Mouse (Mus musculus) thymus, adult 2 months (tissue): ENCODE data around the gene Tmem132c. TPM values are rescaled to one million over a fixed set of nuclear protein-coding genes. Genes with fewer than 3 reads are reported as not detected.

Experiments
- DNase-seq: peaks from one replicate; pipeline ENCODE4 v3.0.0; 2021
- H3K27ac ChIP-seq: fragments of 200-500 bp; 2 replicates; pipeline ENCODE4 v1.5.1; 2012; ENCODE audit warnings: low read length, control low read depth; ENCODE audit not compliant: control insufficient read depth, insufficient read depth
- H3K27me3 ChIP-seq: fragments of 200-500 bp; 2 replicates; pipeline ENCODE4 v1.6.1; 2012; ENCODE audit warnings: mild to moderate bottlenecking, low read length, moderate library complexity, mixed read lengths; ENCODE audit not compliant: control insufficient read depth, insufficient read depth
- H3K36me3 ChIP-seq: fragments of 200-500 bp; 2 replicates; pipeline ENCODE4 v1.6.1; 2012; ENCODE audit warnings: mild to moderate bottlenecking, low read length, moderate library complexity; ENCODE audit not compliant: control insufficient read depth, insufficient read depth
- H3K4me1 ChIP-seq: fragments of 200-500 bp; replicated peaks from 2 replicates; pipeline ENCODE4 v1.6.1; 2012; ENCODE audit warnings: low read length; ENCODE audit not compliant: control insufficient read depth, insufficient read depth
- H3K4me3 ChIP-seq: fragments of 200-500 bp; 2 replicates; pipeline ENCODE4 v1.5.1; 2012; ENCODE audit warnings: mild to moderate bottlenecking, low read length, control low read depth, moderate library complexity; ENCODE audit not compliant: control insufficient read depth, insufficient read depth
- CTCF ChIP-seq: fragments of 200-500 bp; IDR thresholded peaks from 2 replicates; pipeline ENCODE4 v1.5.1; 2012; ENCODE audit warnings: mild to moderate bottlenecking, control low read depth, low read length, moderate library complexity, borderline replicate concordance; ENCODE audit not compliant: control insufficient read depth, poor library complexity, insufficient read depth; ENCODE audit errors: extremely low read depth
- POLR2A ChIP-seq: fragments of 200-500 bp; IDR thresholded peaks from 2 replicates; pipeline ENCODE4 v1.6.1; 2012; ENCODE audit warnings: mild to moderate bottlenecking, low read length, control low read depth, moderate library complexity; ENCODE audit not compliant: control insufficient read depth, poor library complexity, insufficient read depth; ENCODE audit errors: extremely low read depth
- WGBS: fragments of 180-500 bp; shearing (Covaris S2); methylation state at CpG from one replicate; pipeline ENCODE4 v1.1.7; 2018; 5-methylcytosine and 5-hydroxymethylcytosine counted together
- polyA plus RNA-seq: library from polyadenylated mRNA; depleted of rRNA; stranded (reverse); fragments of >200 nt; gene quantifications from 2 replicates; pipeline ENCODE4 v1.2.3, GENCODE M21; 2012

The Tmem132c gene
- polyA plus RNA-seq, 1 experiment = 1.5 TPM

DNA sequence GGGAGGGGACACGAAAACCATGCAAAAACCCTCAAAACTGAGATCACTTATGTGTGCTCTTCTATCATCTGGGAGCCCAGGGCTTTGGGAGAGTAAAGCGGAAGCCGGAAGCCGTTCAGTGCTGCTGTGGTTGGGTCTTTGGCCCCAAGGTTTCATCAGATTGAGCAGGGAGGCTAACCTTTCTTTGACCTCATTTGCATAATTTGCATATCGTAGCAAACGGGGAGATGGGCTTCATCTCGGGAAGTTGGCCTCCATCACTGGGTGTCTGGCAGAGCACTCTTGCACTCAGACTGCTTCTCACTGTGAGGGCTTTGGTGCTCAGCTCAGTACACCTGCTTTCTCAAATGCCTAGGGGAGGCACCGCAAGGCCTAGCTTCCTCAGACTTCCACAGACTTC, 119.5 kb downstream of the Tmem132c start:
- Histone ChIP-seq H3K4me3 (no peak overlapping the region), H3K27me3 (no peaks in the 10 kb centered on the region), H3K4me1 (no peaks in the 10 kb centered on the region), H3K27ac (no peak overlapping the region), H3K36me3 (no peaks in the 10 kb centered on the region)
- TF ChIP-seq CTCF = no peak
- TF ChIP-seq POLR2A = no peak
- DNase-seq = no peak
- WGBS = 71% methylated on average over 8 of the region's 8 CpGs

DNA sequence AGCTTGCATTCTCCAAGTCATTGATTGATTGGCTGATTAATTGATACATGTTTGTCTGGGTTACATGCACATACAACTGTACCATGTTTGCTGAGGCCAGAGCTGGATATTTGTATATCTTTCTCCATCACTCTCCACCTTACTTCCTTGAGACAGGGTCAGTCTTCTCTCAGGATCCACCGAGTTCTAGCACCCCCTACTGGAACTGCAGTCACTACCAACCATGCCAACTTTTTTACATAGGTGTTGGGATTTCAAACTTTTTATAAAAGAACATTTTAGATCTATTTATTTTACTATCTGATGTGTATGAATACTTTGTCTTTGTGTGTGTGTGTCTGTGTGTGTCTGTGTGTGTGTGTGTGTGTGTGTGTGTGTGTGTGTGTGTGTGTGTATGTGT, 123.5 kb downstream of the Tmem132c start:
- no peak overlapping the region for H3K4me3 ChIP-seq
- H3K4me1 ChIP-seq = no peaks in the 10 kb centered on the region
- no peaks in the 10 kb centered on the region for H3K27me3 ChIP-seq
- DNase-seq = no peak
- WGBS = 28% methylated on average over 1 of the region's 1 CpGs
- H3K36me3 ChIP-seq = no peaks in the 10 kb centered on the region
- H3K27ac ChIP-seq = no peak overlapping the region
- no peak for TF ChIP-seq CTCF
- no peak for TF ChIP-seq POLR2A

DNA sequence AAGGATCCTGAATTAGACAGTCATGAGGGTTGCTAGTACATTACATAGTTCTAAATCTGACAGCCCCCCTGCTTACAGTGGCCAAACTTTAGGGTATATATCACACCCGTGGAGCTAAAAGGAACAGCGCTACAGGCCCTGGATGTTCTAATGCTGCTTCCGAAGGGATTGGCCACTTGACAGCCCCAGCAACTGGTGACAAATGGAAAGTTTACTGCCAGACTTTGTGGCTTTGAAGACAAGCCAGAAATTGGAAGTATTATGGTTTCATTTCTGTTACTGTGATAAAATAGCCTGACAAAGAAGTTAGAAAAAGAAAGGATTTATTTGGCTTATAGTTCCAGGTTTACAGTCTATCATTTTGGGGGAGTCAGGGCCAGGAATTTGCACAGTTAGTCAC, 126.6 kb downstream of the Tmem132c start:
- H3K27ac ChIP-seq = no peak overlapping the region
- DNase-seq = no peak
- no peak for TF ChIP-seq POLR2A
- no peak for TF ChIP-seq CTCF
- H3K4me3 ChIP-seq = no peak overlapping the region
- H3K36me3 ChIP-seq = no peaks in the 10 kb centered on the region
- H3K4me1 ChIP-seq = no peaks in the 10 kb centered on the region
- WGBS = 93% methylated on average over 3 of the region's 3 CpGs
- no peaks in the 10 kb centered on the region for H3K27me3 ChIP-seq

DNA sequence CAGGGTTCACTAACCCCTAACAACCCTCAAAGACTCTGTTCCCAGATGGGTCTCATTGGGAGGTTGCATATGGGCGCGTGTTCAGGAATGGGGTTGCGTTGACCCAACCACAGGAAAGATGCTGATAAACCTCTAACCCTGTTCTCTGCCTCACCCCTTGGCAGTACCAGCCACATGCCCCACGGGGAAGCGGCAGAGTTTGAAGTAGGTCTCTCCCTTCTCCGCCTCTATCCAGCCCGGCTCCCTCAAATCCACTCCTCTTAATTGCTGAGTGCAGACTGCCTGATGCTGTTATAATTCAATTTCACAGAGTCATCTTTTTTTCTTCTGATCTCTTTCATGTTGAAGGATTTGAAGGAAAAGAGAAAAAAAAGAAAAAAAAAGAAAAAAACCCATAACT, 128.2 kb downstream of the Tmem132c start:
- H3K27ac ChIP-seq = no peak overlapping the region
- 58% methylated on average over 7 of the region's 7 CpGs for WGBS
- no peak for DNase-seq
- H3K27me3 ChIP-seq = no peaks in the 10 kb centered on the region
- no peak overlapping the region for H3K4me3 ChIP-seq
- H3K4me1 ChIP-seq = no peaks in the 10 kb centered on the region
- no peak for TF ChIP-seq CTCF
- no peaks in the 10 kb centered on the region for H3K36me3 ChIP-seq

DNA sequence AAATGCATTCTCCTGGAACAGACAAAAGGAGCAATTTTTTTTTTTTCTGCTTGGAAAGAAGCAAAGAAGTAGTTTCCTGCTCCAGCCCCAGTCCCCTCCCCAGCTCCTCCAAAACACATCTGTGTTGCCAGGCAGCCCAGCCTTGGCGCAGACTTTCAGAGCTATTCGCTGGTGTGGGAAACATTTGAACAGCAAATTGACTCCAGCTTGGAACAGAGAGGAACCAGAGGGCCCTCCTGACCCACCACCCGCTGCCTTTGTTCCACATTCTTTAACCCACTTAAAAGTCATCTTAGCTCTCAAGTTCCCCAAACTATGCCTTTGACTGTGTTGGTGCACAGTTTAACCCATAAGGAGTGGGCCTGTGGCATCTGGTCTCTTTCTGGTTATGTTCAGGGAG, 128.9 kb downstream of the Tmem132c start:
- 35% methylated on average over 3 of the region's 3 CpGs for WGBS
- no peak for DNase-seq
- H3K4me3 ChIP-seq = no peak overlapping the region
- H3K27me3 ChIP-seq = no peaks in the 10 kb centered on the region
- TF ChIP-seq CTCF (no peak), POLR2A (no peak)
- no peak overlapping the region for H3K27ac ChIP-seq
- H3K36me3 ChIP-seq = no peaks in the 10 kb centered on the region
- H3K4me1 ChIP-seq = no peaks in the 10 kb centered on the region

DNA sequence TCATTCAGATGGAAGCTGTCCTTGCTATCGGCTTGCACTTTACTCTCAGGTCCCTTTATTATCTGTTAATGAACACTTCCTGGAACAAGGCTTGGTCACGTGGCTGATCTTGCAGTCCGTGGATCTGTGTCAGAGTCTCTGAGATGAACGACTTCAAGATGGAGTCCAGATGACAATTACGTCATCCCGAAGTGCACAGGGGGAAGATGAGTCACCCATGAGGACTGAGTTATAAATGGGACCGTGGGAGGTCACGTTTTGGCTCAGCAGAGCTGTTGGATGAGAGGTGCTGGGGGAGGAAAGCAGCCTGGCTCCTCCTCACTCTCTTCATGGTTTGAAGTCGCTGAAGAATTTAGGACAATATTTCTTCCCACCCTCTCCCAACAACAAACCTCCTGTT, 132.6 kb downstream of the Tmem132c start:
- 82% methylated on average over 9 of the region's 9 CpGs for WGBS
- no peak overlapping the region for H3K4me3 ChIP-seq
- TF ChIP-seq POLR2A = no peak
- TF ChIP-seq CTCF = no peak
- no peak overlapping the region for H3K27ac ChIP-seq
- H3K4me1 ChIP-seq = no peaks in the 10 kb centered on the region
- no peaks in the 10 kb centered on the region for H3K27me3 ChIP-seq
- DNase-seq = no peak
- no peaks in the 10 kb centered on the region for H3K36me3 ChIP-seq

DNA sequence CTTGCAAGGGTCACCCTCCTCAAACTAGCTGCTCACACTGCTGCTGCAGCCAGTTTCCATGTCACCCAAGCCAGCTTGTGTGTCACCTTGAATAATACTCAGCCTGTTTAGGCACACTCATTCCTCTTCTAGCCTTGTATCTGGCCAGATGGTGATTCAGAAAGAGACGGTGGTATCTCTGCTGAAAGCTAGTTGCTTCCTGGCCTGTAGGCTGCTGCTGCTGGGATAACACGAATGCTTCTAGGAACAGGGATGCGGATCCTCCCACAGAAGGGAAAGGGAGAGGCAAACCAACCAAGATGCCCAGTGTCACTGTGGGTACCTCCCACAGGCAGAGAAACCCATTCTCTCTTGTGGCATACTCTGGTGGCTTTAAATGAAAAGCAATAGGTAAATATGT, 134.0 kb downstream of the Tmem132c start:
- Histone ChIP-seq H3K27ac (no peak overlapping the region), H3K36me3 (no peaks in the 10 kb centered on the region), H3K4me1 (no peaks in the 10 kb centered on the region), H3K4me3 (no peak overlapping the region), H3K27me3 (no peaks in the 10 kb centered on the region)
- TF ChIP-seq CTCF (no peak), POLR2A (no peak)
- 91% methylated on average over 3 of the region's 3 CpGs for WGBS
- no peak for DNase-seq

DNA sequence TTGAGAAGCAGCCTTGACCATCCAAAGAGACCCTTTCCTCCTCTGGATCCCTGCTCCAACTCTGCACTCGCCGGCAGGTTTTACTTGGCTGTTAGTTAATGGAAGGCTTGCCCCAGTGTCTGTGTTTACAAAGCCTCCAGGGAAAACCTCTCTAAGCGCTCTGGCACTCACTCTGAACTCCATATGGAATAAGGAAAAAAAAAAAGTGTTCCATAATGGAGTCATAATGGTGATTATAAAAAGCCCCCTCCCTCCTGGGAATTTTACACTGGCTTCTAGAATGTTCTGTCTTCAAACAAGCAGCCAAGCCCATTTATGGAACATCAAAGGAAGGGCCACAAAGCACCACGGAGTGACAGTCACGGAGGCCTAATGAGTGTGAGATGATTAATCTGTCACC, 136.9 kb downstream of the Tmem132c start:
- TF ChIP-seq CTCF = no peak
- no peak for TF ChIP-seq POLR2A
- H3K4me3 ChIP-seq = no peak overlapping the region
- no peak for DNase-seq
- H3K27ac ChIP-seq = no peak overlapping the region
- WGBS = 72% methylated on average over 5 of the region's 5 CpGs
- H3K36me3 ChIP-seq = no peaks in the 10 kb centered on the region
- no peaks in the 10 kb centered on the region for H3K27me3 ChIP-seq
- H3K4me1 ChIP-seq = no peaks in the 10 kb centered on the region
